Mouse (Mus musculus): ENCODE measurements around the gene Leng9. TPM values are rescaled to one million over a fixed set of nuclear protein-coding genes. Genes with fewer than 3 reads are reported as not detected.
A peak's percentile ranks its signal among the peaks of the same experiment; 100 is the strongest.

Leng9 gene
- polyA plus RNA-seq, 1 experiment from 2014 or later, result 4.8 TPM

DNA sequence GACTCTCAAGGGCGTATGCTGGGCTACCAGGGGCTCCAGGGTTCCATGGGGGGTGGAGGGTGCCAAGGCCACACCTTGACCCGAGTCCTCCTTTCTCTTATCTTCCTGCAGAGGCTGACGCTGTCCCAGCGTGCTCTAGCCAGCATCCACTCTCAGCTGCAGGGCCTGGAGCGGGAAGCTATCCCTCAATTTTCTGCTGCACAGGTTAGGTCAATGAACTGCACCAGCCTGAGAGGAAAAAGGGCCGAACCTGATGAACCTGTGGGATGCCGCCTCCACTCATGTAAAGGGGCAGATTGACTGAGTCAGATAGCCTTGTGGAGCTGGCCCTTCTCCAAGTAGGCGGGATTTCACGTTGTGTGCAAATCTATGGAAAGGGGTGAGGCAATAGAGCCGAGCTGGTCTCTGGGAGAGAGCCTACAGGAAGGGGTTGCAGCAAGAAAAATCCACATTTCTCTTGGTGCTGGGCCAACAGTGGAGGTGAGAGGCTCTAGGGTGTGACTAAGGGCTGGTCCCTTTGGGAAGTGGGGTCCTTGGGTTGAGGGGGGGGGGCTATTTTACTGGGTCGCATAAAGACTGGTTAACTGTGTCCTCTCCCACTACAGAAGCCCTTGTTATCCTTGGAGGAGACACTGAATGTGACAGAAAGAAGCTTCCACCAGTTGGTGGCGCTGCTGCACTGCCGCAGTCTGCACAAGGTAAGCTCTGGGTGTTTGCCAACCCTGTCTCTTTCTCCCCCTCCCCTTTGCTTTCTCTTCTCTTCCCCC is 19.3 kb downstream of the Leng9 start:
- Histone ChIP-seq H3K4me2 (no peak overlapping the region; the same call in 1 of the 2 replicates), H3K4me1 (peaks cover 7% of the 10 kb centered on the region; the same call in 1 of the 2 replicates), H3K36me3 (no peaks in the 10 kb centered on the region), H3K4me3 (replicated peaks) (no peak overlapping the region), H3K9me3 (no peaks in the 10 kb centered on the region), H3K27me3 (replicated peaks) (no peaks in the 10 kb centered on the region), H3K27ac (peak overlapping the region; percentile 67), H3K9ac (no peak overlapping the region)
- peak; percentile 69 for ATAC-seq (ENCODE audit: insufficient read depth, low FRiP score, low read depth)
- 39% methylated on average over 13 of the region's 13 CpGs for WGBS

DNA sequence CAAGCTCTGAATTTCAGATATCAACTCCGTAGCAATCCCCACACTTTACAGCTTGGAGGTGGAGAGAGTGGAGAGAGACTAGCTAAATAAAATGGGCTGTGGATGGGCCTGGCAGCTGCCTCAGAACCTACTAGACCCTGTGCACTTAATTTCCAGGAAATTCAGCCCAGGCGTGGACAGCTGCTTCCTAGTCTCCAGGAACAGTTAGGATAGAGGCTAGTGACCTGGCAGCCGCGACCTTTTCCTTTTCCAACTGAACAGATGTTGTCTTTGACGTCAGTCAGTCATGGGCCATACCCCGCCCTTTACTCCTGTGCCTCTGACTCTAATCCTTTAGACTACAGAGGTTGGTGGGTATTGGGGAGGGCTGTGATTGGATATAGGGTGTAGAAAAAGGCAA is 21.3 kb downstream of the Leng9 start:
- Histone ChIP-seq H3K27ac (no peak overlapping the region), H3K4me1 (peaks cover 11% of the 10 kb centered on the region; the same call in 1 of the 2 replicates), H3K4me2 (no peak overlapping the region), H3K4me3 (replicated peaks) (no peak overlapping the region), H3K36me3 (no peaks in the 10 kb centered on the region), H3K9me3 (no peaks in the 10 kb centered on the region), H3K9ac (no peak overlapping the region), H3K27me3 (replicated peaks) (no peaks in the 10 kb centered on the region)
- 58% methylated on average over 6 of the region's 6 CpGs for WGBS
- no peak for ATAC-seq (ENCODE audit: insufficient read depth, low FRiP score, low read depth)

DNA sequence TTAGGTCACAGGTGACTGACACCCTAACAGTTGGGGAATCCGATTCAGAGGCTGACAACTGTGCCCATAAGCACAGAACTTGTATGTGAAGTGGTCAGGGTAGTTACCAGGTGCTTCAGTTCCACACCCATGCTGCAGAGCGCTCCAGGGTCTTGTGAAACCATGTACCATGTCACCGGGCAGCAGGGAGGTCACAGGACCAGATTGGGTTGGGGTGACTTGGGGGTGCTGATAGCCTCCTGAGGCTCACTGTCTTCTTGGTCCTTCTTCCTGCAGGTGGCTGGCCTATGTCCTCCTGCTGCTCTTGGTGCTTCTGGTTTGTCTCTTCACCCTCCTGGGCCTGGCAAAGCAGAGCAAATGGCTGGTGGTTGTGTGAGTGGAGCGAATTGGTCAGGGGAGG is 22.3 kb downstream of the Leng9 start:
- no peaks in the 10 kb centered on the region for H3K9me3 ChIP-seq
- H3K9ac ChIP-seq, result no peak overlapping the region
- H3K36me3 ChIP-seq, result no peaks in the 10 kb centered on the region
- H3K27me3 ChIP-seq (replicated peaks), result no peaks in the 10 kb centered on the region
- no peak overlapping the region for H3K27ac ChIP-seq
- 87% methylated on average over 4 of the region's 4 CpGs for WGBS
- no peak overlapping the region for H3K4me2 ChIP-seq
- no peak overlapping the region for H3K4me3 ChIP-seq (replicated peaks)
- peaks cover 11% of the 10 kb centered on the region; the same call in 1 of the 2 replicates for H3K4me1 ChIP-seq
- ATAC-seq (ENCODE audit: insufficient read depth, low FRiP score, low read depth), result no peak

GRCm38 (mm10) chr7:4126992-4127785 is 23.0 kb downstream of the Leng9 start:
- ATAC-seq (ENCODE audit: insufficient read depth, low FRiP score, low read depth), result no peak
- Histone ChIP-seq H3K4me3 (replicated peaks) (no peak overlapping the region), H3K36me3 (no peaks in the 10 kb centered on the region), H3K9me3 (no peaks in the 10 kb centered on the region), H3K27me3 (replicated peaks) (no peaks in the 10 kb centered on the region), H3K27ac (no peak overlapping the region), H3K4me2 (no peak overlapping the region), H3K9ac (no peak overlapping the region), H3K4me1 (peaks cover 11% of the 10 kb centered on the region; the same call in 1 of the 2 replicates)
- 84% methylated on average over 11 of the region's 11 CpGs for WGBS

- H3K9ac ChIP-seq, result no peak overlapping the region
- H3K36me3 ChIP-seq, result no peaks in the 10 kb centered on the region
- H3K4me2 ChIP-seq, result no peak overlapping the region
- 20% methylated on average over 9 of the region's 9 CpGs for WGBS
- no peaks in the 10 kb centered on the region; the same call in 1 of the 2 replicates for H3K27me3 ChIP-seq (replicated peaks)
- no peak overlapping the region for H3K27ac ChIP-seq
- H3K4me3 ChIP-seq (replicated peaks), result no peak overlapping the region
- ATAC-seq (ENCODE audit: insufficient read depth, low FRiP score, low read depth), result no peak
- H3K9me3 ChIP-seq, result no peaks in the 10 kb centered on the region
- peaks cover 6% of the 10 kb centered on the region; the same call in 1 of the 2 replicates for H3K4me1 ChIP-seq
These were observed 24.9 kb downstream of the Leng9 start for GRCm38 (mm10) chr7:4125306-4125705.

- WGBS, result 25% methylated on average over 5 of the region's 5 CpGs
- Histone ChIP-seq H3K4me2 (peak overlapping the region; percentile 39; the same call in 1 of the 2 replicates), H3K9me3 (no peaks in the 10 kb centered on the region), H3K27me3 (replicated peaks) (no peaks in the 10 kb centered on the region; the same call in 1 of the 2 replicates), H3K4me3 (replicated peaks) (no peak overlapping the region), H3K27ac (no peak overlapping the region), H3K4me1 (peaks cover 6% of the 10 kb centered on the region; the same call in 1 of the 2 replicates), H3K9ac (no peak overlapping the region), H3K36me3 (no peaks in the 10 kb centered on the region)
- ATAC-seq (ENCODE audit: insufficient read depth, low FRiP score, low read depth), result no peak
These were observed 25.3 kb downstream of the Leng9 start for GRCm38 (mm10) chr7:4124856-4125255.

DNA sequence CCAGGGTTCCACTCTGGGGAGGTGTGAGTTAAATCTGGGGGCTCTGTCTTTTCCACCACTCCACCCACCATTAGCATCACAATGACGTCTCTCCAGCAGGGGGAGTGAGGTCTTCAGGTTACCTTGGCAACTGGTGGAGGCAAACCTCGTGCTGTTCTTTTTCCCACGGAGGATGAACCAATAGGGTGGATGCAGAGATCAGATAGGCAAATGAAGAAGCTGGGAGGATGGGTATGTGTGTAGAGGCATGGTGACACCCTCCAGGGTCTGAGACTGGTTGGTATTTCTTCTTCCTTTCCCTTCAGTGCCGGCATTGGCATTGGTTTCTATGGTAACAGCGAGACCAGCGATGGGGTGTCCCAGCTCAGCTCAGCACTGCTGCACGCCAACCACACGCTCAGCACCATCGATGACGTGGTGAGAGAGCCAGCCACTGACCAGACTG is 25.8 kb downstream of the Leng9 start:
- no peaks in the 10 kb centered on the region for H3K36me3 ChIP-seq
- peak; percentile 40; the same call in 1 of the 2 replicates for ATAC-seq (ENCODE audit: insufficient read depth, low FRiP score, low read depth)
- no peak overlapping the region; the same call in 1 of the 2 replicates for H3K4me3 ChIP-seq (replicated peaks)
- no peak overlapping the region for H3K9ac ChIP-seq
- no peaks in the 10 kb centered on the region for H3K9me3 ChIP-seq
- H3K4me2 ChIP-seq, result peak overlapping the region; percentile 39
- peaks cover 5% of the 10 kb centered on the region for H3K27me3 ChIP-seq (replicated peaks)
- 2% methylated on average over 10 of the region's 10 CpGs for WGBS
- no peak overlapping the region for H3K27ac ChIP-seq
- H3K4me1 ChIP-seq, result peaks cover 9% of the 10 kb centered on the region; the same call in 1 of the 2 replicates

DNA sequence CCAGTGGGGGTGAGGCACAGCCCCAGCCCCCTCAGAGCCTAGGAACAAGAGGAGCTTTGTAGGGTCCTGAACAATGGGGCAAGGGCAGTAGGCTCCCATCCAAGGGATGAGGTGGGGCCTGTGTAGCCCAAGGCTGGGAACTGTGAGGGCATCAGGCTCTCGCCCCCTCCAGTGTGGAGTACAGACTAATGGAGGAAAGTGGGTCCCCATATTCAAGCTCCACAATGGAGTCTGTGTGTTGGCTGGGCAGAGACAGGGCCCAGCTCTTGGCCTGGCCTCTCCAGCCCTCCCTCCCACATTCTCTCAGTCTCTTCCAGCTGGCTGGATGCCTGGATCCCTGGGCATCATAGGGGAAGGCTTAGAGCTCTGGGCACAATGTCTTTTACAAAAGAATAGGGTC is 26.4 kb downstream of the Leng9 start:
- peak; percentile 59 for ATAC-seq (ENCODE audit: insufficient read depth, low FRiP score, low read depth)
- no peak overlapping the region for H3K27ac ChIP-seq
- no peak overlapping the region for H3K9ac ChIP-seq
- H3K9me3 ChIP-seq, result no peaks in the 10 kb centered on the region
- H3K4me2 ChIP-seq, result no peak overlapping the region
- H3K27me3 ChIP-seq (replicated peaks), result peaks cover 9% of the 10 kb centered on the region
- no peak overlapping the region for H3K4me3 ChIP-seq (replicated peaks)
- H3K4me1 ChIP-seq, result peaks cover 11% of the 10 kb centered on the region; the same call in 1 of the 2 replicates
- WGBS, result 73% methylated on average over 1 of the region's 1 CpGs
- H3K36me3 ChIP-seq, result no peaks in the 10 kb centered on the region

- peaks cover 11% of the 10 kb centered on the region; the same call in 1 of the 2 replicates for H3K4me1 ChIP-seq
- H3K9ac ChIP-seq, result no peak overlapping the region
- WGBS, result 81% methylated on average over 10 of the region's 10 CpGs
- H3K4me2 ChIP-seq, result no peak overlapping the region
- no peak overlapping the region for H3K4me3 ChIP-seq (replicated peaks)
- no peak for ATAC-seq (ENCODE audit: insufficient read depth, low FRiP score, low read depth)
- no peaks in the 10 kb centered on the region for H3K36me3 ChIP-seq
- peaks cover 13% of the 10 kb centered on the region for H3K27me3 ChIP-seq (replicated peaks)
- no peaks in the 10 kb centered on the region for H3K9me3 ChIP-seq
- H3K27ac ChIP-seq, result no peak overlapping the region
These were observed 27.4 kb downstream of the Leng9 start for GRCm38 (mm10) chr7:4122783-4123182.

DNA sequence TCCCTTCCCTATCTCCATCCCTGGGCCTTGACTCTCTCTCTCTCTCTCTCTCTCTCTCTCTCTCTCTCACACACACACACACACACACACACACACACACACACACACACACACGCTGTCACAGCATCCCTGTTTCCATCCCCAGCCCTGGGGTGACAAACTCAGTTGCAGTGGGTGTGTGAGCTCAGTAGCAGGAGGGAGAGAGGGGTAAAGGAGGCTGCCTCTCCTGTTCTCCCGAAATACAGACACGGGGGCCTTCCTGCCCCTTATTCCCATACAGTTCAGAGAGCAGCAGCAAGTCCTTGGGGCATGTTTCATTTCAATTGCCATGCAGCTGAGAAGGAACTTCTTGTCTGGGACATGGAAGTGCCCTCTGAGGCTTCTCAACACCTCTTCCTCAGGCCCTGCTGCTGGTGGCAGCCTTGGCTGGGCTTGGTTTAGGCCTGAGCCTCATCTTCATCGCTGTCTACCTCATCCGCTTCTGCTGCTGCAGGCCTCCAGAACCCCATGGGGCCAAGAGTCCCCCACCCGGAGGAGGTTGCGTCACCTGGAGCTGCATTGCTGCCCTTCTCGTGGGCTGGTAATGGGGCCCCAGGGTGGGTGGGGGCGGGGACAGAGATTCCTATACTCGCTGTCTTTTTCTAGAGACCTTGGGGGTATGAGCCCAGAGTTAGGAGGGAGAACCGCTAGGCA is 28.0 kb downstream of the Leng9 start:
- H3K27ac ChIP-seq, result no peak overlapping the region
- H3K27me3 ChIP-seq (replicated peaks), result peaks cover 13% of the 10 kb centered on the region
- H3K36me3 ChIP-seq, result no peaks in the 10 kb centered on the region
- no peaks in the 10 kb centered on the region for H3K9me3 ChIP-seq
- ATAC-seq (ENCODE audit: insufficient read depth, low FRiP score, low read depth), result no peak
- H3K4me2 ChIP-seq, result no peak overlapping the region
- WGBS, result 52% methylated on average over 11 of the region's 11 CpGs
- H3K4me1 ChIP-seq, result peaks cover 11% of the 10 kb centered on the region; the same call in 1 of the 2 replicates
- H3K9ac ChIP-seq, result no peak overlapping the region
- no peak overlapping the region for H3K4me3 ChIP-seq (replicated peaks)

Measured in stomach, embryonic 15.5 days (tissue).